Mouse (Mus musculus) telencephalon, adult 2 months (tissue): ENCODE data around the gene Sdhaf4.
"Not testable (repeated sequence)": the region's sequence is repeated elsewhere in the genome, so short reads cannot be mapped to it uniquely, and the experiment has no call there.

Source experiments
- DNase-seq: peaks from one replicate; pipeline ENCODE4 v3.0.0-alpha.2; 2011; ENCODE audit warnings: low read depth, low spot score

Gene Sdhaf4

DNA sequence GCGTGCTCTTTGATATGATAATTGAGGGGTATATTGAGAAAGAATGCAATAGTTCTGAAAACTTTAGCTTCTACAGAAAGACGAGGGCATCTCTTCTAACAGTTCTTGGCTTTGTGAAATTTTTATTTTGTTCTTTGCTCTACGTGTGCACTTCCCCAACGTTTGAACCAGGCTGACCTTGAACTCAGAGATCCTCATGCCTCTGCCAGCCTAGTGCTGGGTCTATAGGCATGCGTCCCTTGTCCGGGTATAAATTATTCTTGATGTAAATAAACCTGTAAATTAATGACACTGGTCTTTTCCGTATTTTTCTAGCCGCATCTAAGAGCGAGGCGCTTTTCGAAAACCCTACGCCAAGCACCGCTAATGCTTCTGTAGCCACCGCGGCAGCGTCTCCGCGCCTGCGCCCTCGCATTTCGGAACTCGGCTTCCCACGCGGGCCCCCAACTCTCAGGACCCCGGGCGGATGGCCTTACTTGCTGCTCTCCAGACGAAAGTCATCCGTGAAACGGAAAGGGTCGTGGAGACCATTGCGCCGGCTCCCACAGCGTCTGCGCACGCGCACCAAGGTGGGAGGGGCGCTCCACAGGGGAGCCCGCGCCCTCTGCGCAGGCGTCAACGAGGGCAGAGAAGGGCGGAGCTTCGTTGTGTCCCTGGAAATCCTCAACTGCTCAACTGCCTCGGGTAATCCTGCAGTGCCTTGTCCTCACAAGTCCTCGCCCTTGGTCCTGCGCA lies at the start of gene Sdhaf4:
Gene Sdhaf4, minus strand, starts transcription at position 587 of the 735 bp plus-strand sequence.
- peak; percentile 83 for DNase-seq

DNA sequence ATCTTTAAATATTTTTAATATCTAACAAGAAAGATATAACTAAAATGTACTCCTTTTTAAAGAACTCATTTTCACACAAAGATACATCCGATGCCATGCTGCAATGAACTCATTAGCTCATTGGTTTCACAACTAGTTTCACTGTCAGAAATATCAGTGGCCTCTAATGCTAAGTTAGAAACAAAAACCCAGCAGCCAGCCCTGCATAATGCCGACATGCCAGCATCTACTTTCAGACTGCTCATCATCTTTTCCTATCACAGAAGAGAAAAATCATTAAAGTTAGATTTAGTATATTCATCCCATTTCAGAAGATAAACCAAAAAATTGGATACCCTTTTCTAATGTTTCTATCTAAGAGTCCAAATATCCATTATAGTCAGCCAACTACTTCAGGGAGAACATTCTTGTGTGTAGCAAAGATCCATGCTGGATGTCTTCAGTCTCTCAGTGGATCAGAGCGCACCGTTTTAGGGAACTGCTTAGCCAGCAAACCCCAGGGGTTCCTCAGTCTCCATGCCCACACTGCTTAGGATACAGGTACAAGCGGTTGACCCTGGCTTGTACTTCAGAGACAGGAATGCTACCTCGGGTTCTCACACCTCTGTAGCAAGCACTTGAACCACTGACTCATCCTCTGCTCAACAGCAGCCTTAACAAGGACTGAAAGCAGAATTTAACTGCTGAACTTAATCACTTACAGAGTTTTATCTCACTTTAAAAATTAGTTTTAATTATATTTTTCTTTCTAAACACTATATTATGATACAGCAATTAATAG lies 41.5 kb upstream of the Sdhaf4 start:
- no peak for DNase-seq

DNA sequence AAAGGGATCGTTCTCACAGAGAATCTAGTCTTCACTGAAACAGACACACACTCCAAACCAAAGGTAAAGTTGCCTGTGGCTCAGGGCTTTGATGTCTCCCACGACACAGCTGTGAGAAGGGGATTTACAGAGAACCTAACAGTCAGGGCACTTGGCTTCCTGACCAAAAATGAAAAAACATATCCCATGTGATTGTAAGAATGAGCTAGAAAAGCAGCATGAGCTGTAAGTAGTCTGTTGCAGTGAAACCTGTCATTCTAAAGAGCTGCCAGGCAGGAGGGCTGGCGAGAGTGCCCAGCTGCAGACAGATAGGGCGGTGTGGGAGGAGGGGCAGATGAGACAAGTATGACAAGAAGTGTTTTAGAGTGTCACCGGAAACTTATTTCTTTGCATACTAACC lies 40.2 kb upstream of the Sdhaf4 start:
- no peak for DNase-seq

DNA sequence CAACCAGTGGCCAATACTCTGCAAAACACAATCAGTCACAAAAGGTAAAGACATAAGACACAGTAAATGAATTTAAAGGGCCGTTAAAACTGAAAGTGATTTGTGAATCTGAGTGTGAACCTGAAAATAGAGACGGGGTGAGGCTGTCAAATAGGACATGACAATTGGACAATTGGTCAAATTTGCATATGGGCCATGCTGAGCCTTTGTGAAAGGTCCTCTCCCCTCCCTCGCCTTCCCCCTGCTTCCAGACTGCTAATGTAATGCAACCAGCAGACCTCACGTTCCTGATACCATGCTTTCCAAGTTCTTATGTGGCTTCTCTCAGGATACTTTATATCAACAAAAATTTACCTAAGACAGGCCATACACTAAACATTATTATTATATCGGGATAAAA lies 37.6 kb upstream of the Sdhaf4 start:
- DNase-seq = no peak

DNA sequence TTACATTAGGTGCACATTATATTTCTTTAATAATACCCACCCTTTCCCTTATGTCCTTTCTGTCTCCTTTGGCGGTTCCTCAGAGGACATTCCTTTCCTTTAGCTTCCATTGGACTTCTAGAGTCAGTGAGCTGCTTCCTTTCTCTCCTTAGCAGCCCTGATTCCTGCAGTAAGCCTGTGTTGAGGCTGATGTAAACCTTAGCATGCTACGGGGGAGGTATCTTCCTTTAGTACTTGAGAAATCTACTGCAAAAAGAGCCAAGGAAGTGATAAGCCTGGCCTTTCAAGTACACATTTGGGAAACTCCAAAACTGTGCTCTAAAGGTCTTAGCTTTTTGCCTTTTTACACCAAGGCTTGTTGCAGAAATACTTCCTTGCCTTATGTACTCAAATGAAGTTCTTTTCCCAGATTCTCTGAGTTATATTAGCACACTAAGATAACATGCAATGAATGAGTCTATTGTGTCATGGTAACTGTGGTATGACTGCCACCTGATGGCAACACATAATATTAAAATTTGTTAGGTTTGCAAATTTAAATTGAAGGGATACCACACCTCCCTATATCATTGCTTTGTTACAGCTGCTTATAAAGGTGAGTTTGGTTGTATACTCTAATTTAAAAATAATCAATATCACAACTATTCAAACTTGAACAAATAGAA lies 28.4 kb upstream of the Sdhaf4 start:
- peak; percentile 19 for DNase-seq

DNA sequence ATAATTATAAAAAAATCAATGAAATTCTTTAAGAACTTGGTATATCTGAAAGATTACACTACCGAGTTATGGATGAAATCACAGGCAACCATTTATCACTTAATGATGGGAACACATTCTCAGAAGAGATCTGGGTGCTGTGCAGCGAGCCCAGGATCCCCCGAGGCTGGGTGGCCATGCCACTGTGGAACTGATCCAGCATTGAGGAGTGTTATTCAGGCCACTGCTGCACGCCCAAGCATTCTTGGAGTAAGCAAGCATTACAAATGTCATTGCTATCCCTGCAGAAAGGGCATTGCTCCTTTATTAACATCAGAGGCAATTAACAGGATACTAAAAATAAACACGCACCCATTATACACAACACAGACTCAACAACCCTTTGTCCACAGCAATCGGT lies 5.4 kb upstream of the Sdhaf4 start:
- DNase-seq = no peak

DNA sequence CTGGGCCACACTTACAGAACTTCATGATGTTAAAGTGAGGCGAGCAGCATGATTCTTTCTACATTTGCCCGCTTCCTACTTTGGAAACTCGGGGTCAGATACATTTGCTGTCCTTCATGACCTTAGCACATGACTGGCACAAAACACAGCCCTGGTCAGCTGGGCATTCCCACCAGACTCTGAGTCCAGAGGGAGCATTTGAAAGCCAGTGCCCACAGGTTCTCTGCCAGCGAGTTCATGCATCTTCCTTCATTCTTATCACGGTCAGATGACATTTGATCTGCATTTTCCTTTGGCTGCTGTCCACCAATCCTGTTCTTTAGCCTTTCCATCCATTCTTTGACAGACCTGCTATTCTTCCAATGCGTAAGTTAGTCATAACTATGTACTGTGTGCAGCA lies 4.6 kb upstream of the Sdhaf4 start:
- DNase-seq = no peak

DNA sequence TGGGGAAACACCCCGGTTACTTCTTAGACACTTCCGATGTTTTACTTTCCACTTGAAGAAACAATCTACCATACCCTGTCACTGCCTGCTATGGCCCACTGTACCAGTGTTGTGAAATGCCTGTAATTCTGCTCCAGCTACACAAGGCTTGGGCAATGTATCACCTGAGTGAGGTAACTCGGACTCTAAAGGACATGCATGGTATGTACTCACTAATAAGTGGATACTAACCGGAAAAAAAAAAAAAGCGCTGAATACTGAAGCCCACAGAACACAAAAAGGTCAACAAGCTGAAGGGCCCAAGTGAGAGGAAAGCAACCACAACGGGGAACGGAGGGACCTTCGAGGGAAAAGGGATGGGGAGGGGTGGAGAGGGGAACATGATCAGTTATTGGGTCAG lies 2.2 kb upstream of the Sdhaf4 start:
- no peak for DNase-seq

DNA sequence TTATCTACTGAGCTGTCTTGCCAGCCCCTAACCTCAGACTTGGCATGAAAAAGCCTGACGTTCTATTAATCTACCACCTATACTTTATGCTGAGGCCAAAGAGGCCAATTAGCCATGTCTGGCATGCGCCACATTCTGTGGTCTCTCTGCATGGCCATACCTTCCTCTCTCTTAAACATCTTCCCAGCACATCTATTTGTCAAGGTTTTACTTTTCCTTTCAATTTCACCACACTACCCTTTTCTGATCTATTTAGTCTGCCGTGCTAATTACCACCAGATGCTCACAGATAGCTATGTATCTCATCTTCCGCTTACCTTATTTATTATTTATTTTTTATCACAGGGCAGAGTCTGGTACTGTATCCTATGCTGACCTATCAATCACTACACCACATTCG lies 6.1 kb downstream of the Sdhaf4 start:
- no peak for DNase-seq

DNA sequence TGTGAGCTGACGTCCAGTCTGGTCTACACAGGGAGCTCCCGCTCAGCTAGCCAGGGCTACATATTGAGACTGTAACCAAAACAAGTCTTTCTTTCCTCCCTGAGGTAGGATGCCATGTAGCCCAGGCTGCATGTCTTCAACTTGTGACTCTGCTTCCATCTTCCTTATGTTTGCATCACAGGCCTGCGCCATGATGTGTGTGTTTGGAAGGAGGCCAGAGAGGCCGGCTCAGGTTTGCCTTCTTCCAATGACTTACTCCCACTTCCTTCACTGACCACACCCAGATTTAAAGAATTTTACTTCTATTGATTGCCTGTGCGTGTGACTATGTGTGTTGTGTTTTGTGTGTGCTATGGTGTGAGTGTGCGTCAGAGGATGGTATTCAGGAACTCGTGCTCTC lies 6.6 kb downstream of the Sdhaf4 start:
- DNase-seq = no peak

DNA sequence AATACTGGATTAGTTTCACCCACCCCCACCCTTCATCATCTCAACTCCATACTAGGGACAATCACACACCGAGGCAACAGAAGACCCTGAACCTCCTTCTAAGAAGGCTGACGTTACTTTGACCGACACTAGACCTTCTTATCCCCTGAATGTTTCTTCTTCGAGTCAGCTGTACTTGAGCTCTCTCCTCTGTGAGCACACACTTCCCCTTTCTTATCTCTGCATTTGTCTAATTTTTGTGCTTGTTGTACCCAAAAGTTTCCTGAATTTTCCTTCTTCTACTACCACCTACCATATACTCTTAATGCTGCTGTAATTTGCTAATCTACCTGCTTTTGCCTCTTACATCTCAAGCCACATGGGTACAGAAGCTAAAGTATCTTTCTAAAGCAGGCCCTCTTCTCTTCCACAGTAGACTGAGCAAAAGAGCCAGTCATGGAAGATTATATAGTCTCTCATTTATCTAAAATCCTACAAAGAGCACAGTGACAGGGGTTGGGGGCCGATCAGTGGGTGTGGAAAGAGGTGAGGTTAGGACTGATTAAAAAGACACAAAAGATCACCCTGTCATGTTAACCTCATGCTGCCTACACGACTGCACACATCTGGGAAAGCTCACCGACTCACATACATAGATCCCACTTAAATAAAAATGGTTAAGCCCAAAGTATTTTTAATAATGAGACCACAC lies 7.2 kb downstream of the Sdhaf4 start:
- no peak for DNase-seq

DNA sequence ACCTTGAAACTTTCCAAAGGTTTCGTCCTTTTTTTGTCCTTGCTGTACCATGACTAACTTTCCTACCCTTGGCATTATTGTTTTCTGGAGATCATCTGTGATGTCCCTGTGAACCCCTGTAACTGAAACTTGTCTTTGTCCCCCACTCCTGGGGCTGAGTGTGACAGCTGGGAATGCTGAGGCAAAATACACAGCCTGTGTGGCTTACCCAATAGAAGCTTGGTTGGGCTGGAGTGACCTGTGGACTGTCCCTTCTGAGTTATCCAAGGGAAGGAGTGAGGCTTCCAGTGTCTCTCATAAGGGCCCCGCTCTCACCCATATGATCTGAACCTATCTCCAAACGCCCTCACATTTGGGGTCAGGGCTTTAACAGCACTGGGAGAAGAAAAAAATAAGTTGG lies 8.0 kb downstream of the Sdhaf4 start:
- DNase-seq = no peak

DNA sequence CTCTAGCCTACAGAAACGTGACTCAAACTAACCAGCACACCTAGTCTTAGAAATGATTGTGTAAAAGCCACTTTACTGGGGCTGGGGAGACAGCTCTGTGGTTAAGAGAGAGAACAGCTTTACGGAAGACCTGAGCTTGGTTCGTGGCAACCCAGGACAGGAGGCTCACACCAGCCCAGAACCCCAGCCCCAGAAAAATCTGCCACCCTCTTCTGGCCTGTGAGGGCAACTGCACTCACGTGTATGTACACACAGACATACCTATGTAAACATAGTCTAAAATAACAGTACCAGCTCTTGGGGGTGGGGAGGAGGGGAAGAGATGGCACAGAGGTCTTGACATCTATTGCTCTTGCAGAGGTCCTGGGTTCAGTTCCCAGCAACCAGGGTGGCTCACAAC lies 10.0 kb downstream of the Sdhaf4 start:
- no peak for DNase-seq

DNA sequence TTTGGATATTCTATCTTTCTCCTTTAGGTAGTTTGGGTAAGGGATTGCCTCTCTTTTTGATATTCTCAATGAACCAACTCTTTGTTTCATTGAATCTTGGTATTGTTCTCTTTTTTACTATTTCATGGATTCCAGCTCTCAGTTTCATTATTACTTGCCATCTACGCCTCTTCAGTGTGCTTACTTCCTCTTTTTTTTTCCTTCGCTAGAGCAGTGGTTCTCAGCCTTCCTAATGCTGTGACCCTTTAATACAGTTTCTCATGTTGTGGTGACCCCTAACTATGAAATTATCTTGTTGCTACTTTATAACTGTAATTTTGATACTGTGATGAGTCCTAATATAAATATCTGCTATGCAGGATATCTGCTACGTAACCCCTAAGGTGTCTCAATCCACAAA lies 22.3 kb downstream of the Sdhaf4 start:
- DNase-seq = no peak

DNA sequence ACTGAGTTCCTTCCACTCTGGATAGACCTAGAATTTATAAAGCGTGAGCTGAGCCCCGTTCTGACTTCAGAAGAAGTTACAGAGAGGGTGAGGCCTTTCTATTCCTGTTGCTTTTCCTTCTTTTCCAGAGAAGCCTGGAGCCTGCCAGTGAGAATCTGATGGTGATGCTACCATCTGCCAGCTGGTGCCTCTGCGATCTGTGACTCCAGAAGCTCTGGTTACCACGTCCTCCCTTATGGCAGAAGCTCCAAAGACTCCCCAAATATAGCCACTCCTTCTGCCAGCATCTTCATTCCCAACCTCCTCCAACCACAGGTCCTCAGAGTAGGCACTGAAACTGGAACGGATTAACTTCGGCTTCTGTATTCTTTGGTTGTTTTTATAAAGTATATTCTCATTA lies 27.2 kb downstream of the Sdhaf4 start:
- peak; percentile 91 for DNase-seq

DNA sequence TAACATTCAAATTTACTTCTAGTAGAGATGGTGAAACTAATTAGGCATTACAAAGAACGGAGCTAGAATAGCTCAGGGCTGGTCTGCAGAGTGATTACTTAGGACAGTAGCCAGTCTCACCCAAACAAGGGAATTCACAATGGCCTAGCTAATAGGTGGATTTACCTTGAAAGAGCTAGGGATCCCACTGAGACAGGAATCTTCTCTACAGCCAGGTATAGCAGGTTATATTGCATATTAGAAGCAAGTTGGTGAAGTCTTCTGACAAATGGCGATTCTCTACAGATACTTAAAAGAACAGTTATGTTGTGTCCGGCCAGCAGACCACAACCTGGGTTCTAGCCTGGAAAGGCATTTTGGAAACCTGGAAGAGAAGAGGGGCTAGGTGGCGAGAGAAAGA lies 34.3 kb downstream of the Sdhaf4 start:
- DNase-seq = not testable (repeated sequence)

DNA sequence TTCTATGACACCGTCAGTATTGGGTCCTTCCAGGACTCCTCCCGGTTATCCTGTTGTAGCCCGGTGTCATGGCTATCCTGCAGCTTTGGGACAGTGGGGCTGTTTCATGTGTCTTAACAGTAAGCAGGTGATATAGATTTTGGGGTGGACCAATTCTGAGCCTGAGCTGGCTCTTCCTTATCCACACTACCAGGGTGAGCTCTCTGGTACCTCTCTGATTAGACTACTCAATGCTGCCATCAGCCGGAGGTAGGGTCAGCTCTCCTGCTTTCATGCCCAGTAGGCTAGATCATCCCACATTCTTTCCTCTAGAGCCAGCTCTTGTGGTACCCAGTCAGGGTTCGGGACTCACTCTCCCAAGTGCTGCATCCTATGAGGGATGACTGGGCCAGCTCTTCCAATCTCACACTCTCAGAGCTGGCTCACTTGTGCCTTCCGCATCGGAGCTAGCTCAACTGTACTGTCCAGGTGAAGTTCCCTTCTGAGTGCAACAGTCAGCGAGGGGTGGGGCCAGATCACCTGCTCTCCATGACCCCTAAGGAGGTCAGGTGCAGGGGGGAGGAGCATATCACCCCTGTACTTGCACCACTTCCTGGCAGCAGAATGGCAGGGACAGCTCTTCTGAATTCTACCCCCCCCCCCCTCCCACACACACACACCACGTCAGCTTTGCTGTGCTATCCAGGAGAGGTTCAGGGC lies 37.3 kb downstream of the Sdhaf4 start:
- no peak for DNase-seq

DNA sequence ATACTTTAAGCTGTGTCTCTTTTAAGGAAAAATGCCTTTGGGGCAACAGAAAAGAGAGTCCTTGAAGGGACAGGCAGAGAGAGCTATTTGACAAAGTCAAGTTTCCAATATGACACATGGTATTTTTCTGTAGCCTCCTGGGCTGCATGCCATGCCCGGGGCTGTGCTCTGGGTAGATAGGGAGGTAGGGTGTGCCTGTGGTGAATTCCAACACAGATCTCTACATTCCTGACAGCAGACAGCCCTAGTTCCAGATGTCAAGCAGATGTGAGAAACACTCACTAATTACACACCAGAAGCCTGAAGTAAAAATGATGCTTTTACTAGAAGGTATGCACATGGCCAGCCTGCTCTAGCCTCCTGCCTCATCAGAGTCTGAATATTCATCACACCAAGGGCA lies 39.2 kb downstream of the Sdhaf4 start:
- no peak for DNase-seq

DNA sequence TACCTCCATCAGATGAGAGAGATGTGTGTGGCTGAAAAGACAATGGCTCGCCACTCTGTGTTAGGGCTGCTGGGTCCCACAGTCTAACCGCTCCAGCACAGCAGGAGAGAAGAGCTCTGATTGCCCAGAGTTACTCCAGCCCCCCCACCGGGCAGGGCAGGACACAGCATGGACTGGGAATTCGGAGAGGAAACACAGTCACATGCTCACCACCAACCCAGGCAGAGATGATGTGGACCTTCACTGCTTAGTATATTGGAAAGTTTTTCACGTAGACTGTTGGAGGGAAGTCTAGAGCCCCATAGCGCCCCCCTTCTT lies 46.1 kb downstream of the Sdhaf4 start:
- DNase-seq = no peak

DNA sequence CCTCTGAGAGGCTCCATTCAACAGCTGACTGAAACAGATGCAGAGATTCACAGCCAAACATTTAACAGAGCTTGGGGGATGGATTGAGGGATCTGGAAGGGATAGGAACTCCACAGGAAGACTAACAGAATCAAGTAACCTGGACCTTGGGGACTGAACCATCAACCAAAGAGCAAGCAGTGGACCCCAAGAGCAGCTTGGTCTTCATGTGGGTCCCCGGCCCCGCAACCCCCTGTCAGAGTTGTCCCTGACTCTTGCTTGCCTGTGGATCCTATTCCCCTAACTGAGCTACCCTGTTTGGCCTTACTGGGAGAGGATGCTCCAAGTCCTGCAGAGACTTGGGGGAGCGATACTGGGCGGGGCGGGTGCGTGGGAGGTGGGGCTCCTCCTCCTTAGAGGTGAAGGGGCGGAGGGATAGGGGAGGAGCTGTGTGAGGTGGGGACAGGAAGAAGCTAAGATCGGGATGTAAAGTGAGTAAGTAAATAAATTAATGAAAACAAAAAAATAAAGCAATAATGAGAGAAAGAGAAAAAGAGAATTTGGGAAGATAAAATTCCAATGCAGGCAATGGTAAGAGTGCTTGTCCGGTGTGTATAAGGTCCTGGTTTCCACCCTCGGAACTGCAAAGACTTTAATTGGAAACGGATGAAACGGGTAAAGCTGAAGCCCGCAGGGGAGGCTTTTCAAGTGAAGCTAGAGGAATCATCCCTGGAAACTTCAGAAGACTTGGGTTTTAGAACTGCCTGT lies 46.6 kb downstream of the Sdhaf4 start:
- DNase-seq = no peak

DNA sequence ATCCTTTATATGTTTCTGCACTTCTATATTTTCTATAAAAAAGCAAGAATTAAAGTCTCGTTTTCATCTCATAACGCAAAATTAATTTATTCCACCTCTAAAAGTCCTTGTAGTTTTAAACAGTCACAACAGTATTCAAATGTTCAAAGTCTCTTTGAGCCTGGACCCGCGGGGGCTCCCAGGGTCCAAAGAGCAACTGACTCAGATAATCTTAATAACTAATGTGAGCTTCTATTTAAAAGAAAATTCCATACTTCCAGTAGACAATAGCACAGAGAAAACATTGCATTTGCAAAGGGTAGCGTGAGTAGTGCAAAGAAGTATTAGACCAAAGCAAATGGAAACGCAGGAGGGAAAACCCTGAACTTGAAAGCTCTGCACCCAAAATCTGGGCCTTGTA lies 47.4 kb downstream of the Sdhaf4 start:
- DNase-seq = no peak
